Mouse (Mus musculus) bone marrow macrophage, adult 2 months (primary cell): Measurements from ENCODE around the gene Dpm3.

ENCODE experiments used
- CTCF ChIP-seq: IDR thresholded peaks from 2 replicates; pipeline ENCODE4 v1.5.1; 2012; ENCODE audit warnings: low read depth, mild to moderate bottlenecking, low read length, moderate library complexity
- POLR2A ChIP-seq: IDR thresholded peaks from 2 replicates; pipeline ENCODE4 v1.6.1; 2012; ENCODE audit warnings: mild to moderate bottlenecking, low read depth, low read length, borderline replicate concordance

DNA sequence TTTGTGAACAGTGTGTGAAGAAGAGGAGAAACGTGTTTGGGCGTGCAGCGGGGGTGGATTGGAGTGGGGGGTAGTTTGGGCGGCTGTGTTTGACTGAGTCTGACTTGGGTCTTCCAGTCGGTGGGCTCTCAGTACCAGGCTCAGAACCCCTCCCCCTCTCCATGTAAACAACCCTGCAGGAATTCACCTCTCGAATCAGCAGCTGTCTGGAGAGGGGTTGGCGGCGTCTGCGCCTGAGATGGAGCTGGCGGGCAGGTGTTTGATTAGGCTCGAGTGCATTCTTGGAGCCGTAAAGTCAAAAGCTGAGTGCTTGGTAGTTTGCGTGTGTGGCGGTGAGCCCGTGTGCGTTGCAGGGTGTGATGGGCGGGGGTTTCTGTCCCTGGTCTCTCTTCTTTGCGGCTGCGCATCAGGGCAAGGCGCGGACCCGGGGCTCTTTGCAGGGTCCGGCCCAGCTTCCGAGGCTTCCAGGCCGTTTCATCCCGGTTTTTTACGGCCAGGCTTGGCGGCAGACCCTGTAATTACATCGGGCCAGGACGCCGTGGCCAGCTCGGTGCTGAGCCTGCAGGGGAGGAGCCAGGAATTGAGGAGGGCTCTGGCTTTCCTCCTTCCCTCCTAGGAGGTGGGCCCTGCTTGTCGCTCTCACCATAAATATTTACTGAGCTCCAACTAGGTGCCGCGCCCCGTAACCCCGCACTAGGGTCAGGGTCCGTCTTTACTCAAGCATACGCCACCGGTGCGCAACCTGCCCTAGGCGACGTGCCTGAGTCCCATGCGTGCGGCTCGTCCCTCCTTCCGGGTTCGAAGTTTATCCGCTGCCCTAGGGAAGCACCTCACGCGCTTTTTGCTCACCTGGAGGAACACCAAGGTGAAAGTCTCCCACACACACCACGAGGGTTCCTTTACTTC is 21.7 kb downstream of the Dpm3 start, which contains the start of gene Efna1:
- TF ChIP-seq CTCF = no peak
- TF ChIP-seq POLR2A = no peak
